Mouse (Mus musculus) MEL (cell line): ENCODE data around the gene Galntl6. TPM values are rescaled to one million over a fixed set of nuclear protein-coding genes. Genes with fewer than 3 reads are reported as not detected.

Experiments used
- DNase-seq: peaks from one replicate; pipeline ENCODE4 v3.0.0; 2011; ENCODE audit warnings: low read depth, low spot score
- H3K27ac ChIP-seq: 2 replicates; pipeline ENCODE4 v1.5.1; 2012; ENCODE audit warnings: low read depth, mild to moderate bottlenecking, control low read depth, low read length, moderate library complexity; ENCODE audit not compliant: control insufficient read depth
- H3K27me3 ChIP-seq, 2 experiments: fragments of 150-350 bp in 1 of 2; sonication (generic) in 1 of 2; 2 replicates each; pipeline ENCODE4 v1.6.1; 2012; ENCODE audit warnings: low read length in 2 of 2, mild to moderate bottlenecking in 2 of 2, improper control_type of control experiment in 1 of 2, moderate library complexity in 1 of 2; ENCODE audit not compliant: insufficient read depth in 2 of 2, control insufficient read depth in 1 of 2
- H3K36me3 ChIP-seq, 2 experiments: 2 replicates each; pipeline ENCODE4 v1.6.1; 2012 to 2014; ENCODE audit warnings: low read length in 2 of 2, improper control_type of control experiment in 1 of 2, inconsistent platforms in 1 of 2, mild to moderate bottlenecking in 1 of 2; ENCODE audit not compliant: insufficient read depth in 2 of 2, control insufficient read depth in 1 of 2
- H3K4me1 ChIP-seq, 2 experiments: fragments of 150-350 bp in 1 of 2; sonication (generic) in 1 of 2; 2 replicates each; pipeline ENCODE4 v1.6.1; 2012; ENCODE audit warnings: low read length in 2 of 2, improper control_type of control experiment in 1 of 2, mild to moderate bottlenecking in 1 of 2; ENCODE audit not compliant: insufficient read depth in 2 of 2, control insufficient read depth in 1 of 2
- H3K4me3 ChIP-seq, 2 experiments: fragments of 150-350 bp in 1 of 2; sonication (generic) in 1 of 2; 2 replicates each; pipeline ENCODE4 v1.5.1; 2012; ENCODE audit warnings: low read depth in 2 of 2, low read length in 2 of 2, mild to moderate bottlenecking in 2 of 2, moderate library complexity in 2 of 2, control low read depth in 1 of 2, improper control_type of control experiment in 1 of 2; ENCODE audit not compliant: control insufficient read depth in 1 of 2, insufficient read depth in 1 of 2
- H3K79me2 ChIP-seq: 2 replicates; pipeline ENCODE4 v1.6.1; 2012; ENCODE audit warnings: mild to moderate bottlenecking, low read length, moderate library complexity; ENCODE audit not compliant: control insufficient read depth, poor library complexity, insufficient read depth
- H3K9ac ChIP-seq: 2 replicates; pipeline ENCODE4 v1.6.1; 2012; ENCODE audit warnings: low read depth, mild to moderate bottlenecking, control low read depth, low read length, moderate library complexity; ENCODE audit not compliant: control insufficient read depth, poor library complexity, severe bottlenecking
- H3K9me3 ChIP-seq: fragments of 150-350 bp; sonication (generic); replicated peaks from 2 replicates; pipeline ENCODE4 v1.6.1; 2012; ENCODE audit warnings: mild to moderate bottlenecking, low read length, improper control_type of control experiment, moderate library complexity; ENCODE audit not compliant: insufficient read depth
- BHLHE40 ChIP-seq: IDR thresholded peaks from 2 replicates; pipeline ENCODE4 v1.6.1; 2012; ENCODE audit warnings: low read depth, mild to moderate bottlenecking, inconsistent platforms, low read length, improper control_type of control experiment, borderline replicate concordance
- CHD1 ChIP-seq: IDR thresholded peaks from 2 replicates; pipeline ENCODE4 v1.6.1; 2012; ENCODE audit warnings: low read depth, mild to moderate bottlenecking, inconsistent platforms, low read length, improper control_type of control experiment
- CHD2 ChIP-seq: IDR thresholded peaks from 2 replicates; pipeline ENCODE4 v1.6.1; 2011; ENCODE audit warnings: low read length, improper control_type of control experiment
- CTCF ChIP-seq, 3 experiments: IDR thresholded peaks in 2 of 3; conservative IDR thresholded peaks in 1 of 3; 2 replicates each; pipeline ENCODE4 v1.5.1; 2011 to 2012; ENCODE audit warnings: low read length in 3 of 3, low read depth in 2 of 3, mild to moderate bottlenecking in 2 of 3, improper control_type of control experiment in 1 of 3, inconsistent platforms in 1 of 3, mixed read lengths in 1 of 3, moderate library complexity in 1 of 3; ENCODE audit not compliant: control insufficient read depth in 1 of 3, insufficient read depth in 1 of 3, poor library complexity in 1 of 3, severe bottlenecking in 1 of 3
- GABPA ChIP-seq: IDR thresholded peaks from 2 replicates; pipeline ENCODE4 v1.6.1; 2012; ENCODE audit warnings: low read depth, mild to moderate bottlenecking, inconsistent platforms, low read length, improper control_type of control experiment, moderate library complexity
- HCFC1 ChIP-seq: IDR thresholded peaks from 2 replicates; pipeline ENCODE4 v1.6.1; 2012; ENCODE audit warnings: low read depth, mild to moderate bottlenecking, inconsistent platforms, low read length, improper control_type of control experiment, moderate library complexity
- KAT2A ChIP-seq: conservative IDR thresholded peaks from 2 replicates; pipeline ENCODE4 v1.6.1; 2012; ENCODE audit warnings: low read depth, low read length, improper control_type of control experiment, inconsistent platforms
- MAX ChIP-seq: IDR thresholded peaks from 2 replicates; pipeline ENCODE4 v1.6.1; 2011; ENCODE audit warnings: low read length, improper control_type of control experiment
- MAZ ChIP-seq: IDR thresholded peaks from 2 replicates; pipeline ENCODE4 v1.6.1; 2012; ENCODE audit warnings: low read depth, mild to moderate bottlenecking, inconsistent platforms, low read length, improper control_type of control experiment
- MYC ChIP-seq: IDR thresholded peaks from 2 replicates; pipeline ENCODE4 v1.6.1; 2011; ENCODE audit warnings: low read depth, mild to moderate bottlenecking, low read length, improper control_type of control experiment, moderate library complexity
- POLR2AphosphoS2 ChIP-seq: IDR thresholded peaks from 2 replicates; pipeline ENCODE4 v1.6.1; 2011; ENCODE audit warnings: low read length, improper control_type of control experiment
- POLR2AphosphoS5 ChIP-seq: IDR thresholded peaks from 2 replicates; pipeline ENCODE4 v1.6.1; 2012; ENCODE audit warnings: low read depth, borderline replicate concordance, mild to moderate bottlenecking, inconsistent platforms, low read length, moderate library complexity, mixed read lengths
- RCOR1 ChIP-seq: IDR thresholded peaks from 2 replicates; pipeline ENCODE4 v1.6.1; 2012; ENCODE audit warnings: low read depth, mild to moderate bottlenecking, inconsistent platforms, low read length, improper control_type of control experiment
- SIN3A ChIP-seq: IDR thresholded peaks from 2 replicates; pipeline ENCODE4 v1.6.1; 2012; ENCODE audit warnings: low read length, improper control_type of control experiment, inconsistent platforms
- TAL1 ChIP-seq: IDR thresholded peaks from 2 replicates; pipeline ENCODE4 v1.6.1; 2012; ENCODE audit warnings: mild to moderate bottlenecking, inconsistent platforms, low read length, moderate library complexity, mixed read lengths
- TBP ChIP-seq: IDR thresholded peaks from 2 replicates; pipeline ENCODE4 v1.8.0; 2011; ENCODE audit warnings: low read depth, low read length, improper control_type of control experiment
- ZC3H11A ChIP-seq: IDR thresholded peaks from 2 replicates; pipeline ENCODE4 v1.6.1; 2012; ENCODE audit warnings: low read depth, mild to moderate bottlenecking, inconsistent platforms, low read length, improper control_type of control experiment
- ZKSCAN1 ChIP-seq: IDR thresholded peaks from 2 replicates; pipeline ENCODE4 v1.6.1; 2012; ENCODE audit warnings: low read depth, mild to moderate bottlenecking, inconsistent platforms, low read length, improper control_type of control experiment, moderate library complexity
- ZMIZ1 ChIP-seq: IDR thresholded peaks from 2 replicates; pipeline ENCODE4 v1.6.1; 2012; ENCODE audit warnings: low read depth, mild to moderate bottlenecking, inconsistent platforms, low read length, improper control_type of control experiment, moderate library complexity
- ZNF384 ChIP-seq: IDR thresholded peaks from 2 replicates; pipeline ENCODE4 v1.6.1; 2012; ENCODE audit warnings: low read depth, mild to moderate bottlenecking, inconsistent platforms, low read length, improper control_type of control experiment
- polyA plus RNA-seq, 2 experiments: library from polyadenylated mRNA; stranded (reverse) in 1 of 2; unstranded in 1 of 2; fragments of >175 nt in 1 of 2; fragments of >200 nt in 1 of 2; gene quantifications; 2 replicates each; pipeline versions ENCODE4 v1.2.1 to v1.2.4; 2012; ENCODE audit warnings: low replicate concordance in 2 of 2, low read depth in 1 of 2; ENCODE audit not compliant: insufficient read length in 2 of 2, insufficient read depth in 1 of 2, missing spikeins in 1 of 2
- total RNA-seq: library from RNA; depleted of rRNA; stranded (reverse); fragments of 300-350 nt; gene quantifications from 2 replicates; pipeline ENCODE4 v1.2.3, GENCODE M21; 2012

Galntl6 gene
- total and polyA plus RNA-seq, 3 experiments, result not detected

GRCm38 (mm10) chr8:57837384-57837783, 1075.1 kb downstream of the Galntl6 start:
- DNase-seq, result no peak
- Histone ChIP-seq H3K36me3 (no peaks in the 10 kb centered on the region), H3K27ac (no peak overlapping the region), H3K4me1 (no peaks in the 10 kb centered on the region), H3K4me3 (no peak overlapping the region), H3K27me3 (peaks cover 0 to 3% of the 10 kb centered on the region in 2 experiments; a peak in 1 of 4 replicates), H3K79me2 (no peaks in the 10 kb centered on the region), H3K9me3 (no peaks in the 10 kb centered on the region), H3K9ac (no peak overlapping the region)
- TF ChIP-seq TAL1 (no peak), SIN3A (no peak)

GRCm38 (mm10) chr8:57836981-57837380, 1075.5 kb downstream of the Galntl6 start:
- no peaks in the 10 kb centered on the region for H3K36me3 ChIP-seq
- no peak overlapping the region for H3K27ac ChIP-seq
- TF ChIP-seq ZMIZ1 (no peak), RCOR1 (no peak), SIN3A (no peak), POLR2AphosphoS5 (no peak), TBP (no peak), BHLHE40 (no peak), HCFC1 (no peak)
- TF ChIP-seq, all 39 proteins: peak for 0
- DNase-seq, result no peak
- H3K9ac ChIP-seq, result no peak overlapping the region
- no peaks in the 10 kb centered on the region for H3K79me2 ChIP-seq
- H3K4me3 ChIP-seq, result no peak overlapping the region
- peaks cover 0 to 3% of the 10 kb centered on the region in 2 experiments; a peak in 1 of 4 replicates for H3K27me3 ChIP-seq
- no peaks in the 10 kb centered on the region for H3K9me3 ChIP-seq
- H3K4me1 ChIP-seq, result no peaks in the 10 kb centered on the region

GRCm38 (mm10) chr8:57836201-57836883, 1076.1 kb downstream of the Galntl6 start:
- no peaks in the 10 kb centered on the region for H3K4me1 ChIP-seq
- TF ChIP-seq CHD2 (no peak), POLR2AphosphoS2 (no peak), ZNF384 (no peak), MAZ (no peak), GABPA (no peak), ZMIZ1 (no peak), CTCF (IDR thresholded peaks at IDR 0.05 in 2 of 3, conservative IDR thresholded peaks at IDR 0.05 in 1 of 3; ENCODE audit: control insufficient read depth in 1 of 3, insufficient read depth in 1 of 3, low read depth in 2 of 3, low read length in 3 of 3, poor library complexity in 1 of 3, severe bottlenecking in 1 of 3) (no peak), MYC (no peak), POLR2AphosphoS5 (no peak), KAT2A (no peak), SIN3A (no peak), ZC3H11A (no peak), CHD1 (no peak), MAX (no peak), ZKSCAN1 (no peak)
- TF ChIP-seq, all 39 proteins: peak for 0
- no peak for DNase-seq

More at GRCm38 (mm10) chr8:57836201-57836883, 1076.1 kb downstream of the Galntl6 start:
- Histone ChIP-seq H3K9me3 (no peaks in the 10 kb centered on the region), H3K4me3 (no peak overlapping the region), H3K27ac (no peak overlapping the region), H3K9ac (no peak overlapping the region), H3K79me2 (no peaks in the 10 kb centered on the region), H3K36me3 (no peaks in the 10 kb centered on the region), H3K27me3 (peaks cover 0 to 3% of the 10 kb centered on the region in 2 experiments; a peak in 1 of 4 replicates)
